Mouse (Mus musculus) kidney, embryonic 16.5 days (tissue): Measurements from ENCODE around the gene Map3k11. TPM values are rescaled to one million over a fixed set of nuclear protein-coding genes. Genes with fewer than 3 reads are reported as not detected.

Experiments
- ATAC-seq: fragments of 200-750 bp; cut with Nextera tagmentation; 2 replicates; pipeline ENCODE4 v1.8.0; 2017; ENCODE audit warnings: moderate TSS enrichment; ENCODE audit not compliant: low FRiP score, low TSS enrichment
- H3K27ac ChIP-seq: fragments of 300-500 bp; sonication (generic); 2 replicates; pipeline ENCODE4 v1.5.1; 2014; ENCODE audit warnings: low read length
- H3K27me3 ChIP-seq: fragments of 300-500 bp; sonication (generic); 2 replicates; pipeline ENCODE4 v1.6.1; 2014; ENCODE audit warnings: low read length, control low read depth, mixed read lengths; ENCODE audit not compliant: insufficient read depth
- H3K36me3 ChIP-seq: fragments of 300-500 bp; sonication (generic); 2 replicates; pipeline ENCODE4 v1.6.1; 2014; ENCODE audit warnings: low read length, control low read depth, mixed read lengths; ENCODE audit not compliant: insufficient read depth
- H3K4me1 ChIP-seq: fragments of 300-500 bp; sonication (generic); 2 replicates; pipeline ENCODE4 v1.6.1; 2014; ENCODE audit warnings: low read length, control low read depth, mixed read lengths; ENCODE audit not compliant: insufficient read depth
- H3K4me2 ChIP-seq: fragments of 300-500 bp; sonication (generic); replicated peaks from 2 replicates; pipeline ENCODE4 v1.6.1; 2014; ENCODE audit warnings: low read depth, low read length
- H3K4me3 ChIP-seq: fragments of 300-500 bp; sonication (generic); 2 replicates; pipeline ENCODE4 v1.5.1; 2014; ENCODE audit warnings: mild to moderate bottlenecking, low read length
- H3K9ac ChIP-seq: fragments of 300-500 bp; sonication (generic); replicated peaks from 2 replicates; pipeline ENCODE4 v1.6.1; 2014; ENCODE audit warnings: low read length
- H3K9me3 ChIP-seq: fragments of 300-500 bp; sonication (generic); 2 replicates; pipeline ENCODE4 v1.6.1; 2016; ENCODE audit warnings: low read length, control low read depth
- WGBS: fragments of 180-500 bp; shearing (Covaris S2); extraction: QIAGEN DNeasy Blood & Tissue Kit; methylation state at CpG from one replicate; pipeline ENCODE4 v1.1.7; 2014; 5-methylcytosine and 5-hydroxymethylcytosine counted together
- polyA plus RNA-seq: library from polyadenylated mRNA; unstranded; fragments of >200 nt; fragmentation: Nextera tagmentation; extraction: Ambion mirVana; gene quantifications from 2 replicates; pipeline ENCODE4 v1.2.1, GENCODE M21; 2015

Gene Map3k11
- polyA plus RNA-seq, 1 experiment from 2014 or later = 43.8 TPM

DNA sequence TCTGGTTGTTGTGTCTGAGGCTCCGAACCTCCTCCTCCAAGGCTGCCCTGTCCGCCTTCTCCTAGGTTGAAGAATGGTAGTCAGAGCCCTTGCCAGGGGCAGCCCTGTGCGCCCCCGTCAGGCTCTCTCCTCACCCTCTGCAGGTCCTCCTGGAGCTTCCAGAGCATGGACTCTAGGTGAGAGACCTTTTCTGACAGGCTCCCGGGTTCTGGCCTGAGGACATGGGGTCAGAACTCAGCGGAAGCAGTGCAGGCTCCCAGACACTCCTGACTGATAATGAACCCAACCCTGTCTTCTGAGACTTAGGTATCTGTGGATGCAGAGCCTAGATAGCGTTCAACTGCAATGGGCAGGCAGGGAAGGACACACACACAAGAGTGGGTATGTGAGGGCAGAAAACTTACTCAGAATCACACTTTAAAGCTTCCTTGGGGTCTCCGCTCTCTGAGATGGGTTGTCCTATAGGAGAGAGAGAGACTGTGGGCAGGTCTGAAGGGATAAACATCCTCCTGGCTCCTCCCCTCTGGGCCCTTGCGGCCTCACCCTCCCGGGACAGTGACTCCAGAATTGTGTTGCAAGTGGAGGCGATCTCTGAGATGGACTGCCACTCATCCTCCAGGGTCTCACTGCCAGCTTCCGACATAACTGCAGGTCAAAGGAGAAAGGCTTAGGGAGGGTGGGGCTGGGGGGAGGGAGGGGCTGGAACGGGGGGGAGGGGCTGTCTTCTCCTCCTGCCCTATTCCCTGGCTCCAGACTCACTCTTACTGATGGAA, 36.9 kb upstream of the Map3k11 start:
- Histone ChIP-seq H3K36me3 (peaks cover 28% of the 10 kb centered on the region), H3K27ac (no peak overlapping the region), H3K9me3 (no peaks in the 10 kb centered on the region), H3K27me3 (no peaks in the 10 kb centered on the region), H3K4me3 (no peak overlapping the region), H3K4me2 (no peak overlapping the region), H3K9ac (no peak overlapping the region), H3K4me1 (peaks cover 28% of the 10 kb centered on the region)
- ATAC-seq = no peak
- 68% methylated on average over 12 of the region's 13 CpGs for WGBS

DNA sequence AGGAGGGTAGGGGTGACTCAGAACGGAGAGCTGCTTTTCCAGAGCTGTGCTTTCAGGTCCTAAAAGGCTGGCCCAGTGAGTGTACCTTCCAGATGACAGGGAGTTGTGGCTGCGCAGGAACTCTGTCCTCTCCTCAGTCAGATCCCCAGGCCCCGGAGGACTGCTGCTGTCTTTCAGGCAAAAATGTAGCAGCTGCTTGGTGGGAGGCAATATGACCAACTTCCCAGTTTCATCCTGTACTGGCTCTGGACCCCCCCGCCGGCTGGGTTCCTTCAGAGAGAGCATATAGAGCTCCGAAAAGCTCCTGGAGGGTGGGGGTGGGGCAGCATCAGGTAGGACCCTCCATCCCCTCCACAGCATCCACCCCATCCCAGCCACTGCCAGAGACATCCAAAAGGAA, 36.0 kb upstream of the Map3k11 start:
- ATAC-seq = no peak
- Histone ChIP-seq H3K9me3 (no peaks in the 10 kb centered on the region), H3K4me2 (no peak overlapping the region), H3K27me3 (no peaks in the 10 kb centered on the region), H3K36me3 (peaks cover 22% of the 10 kb centered on the region), H3K4me3 (no peak overlapping the region), H3K9ac (no peak overlapping the region), H3K4me1 (peaks cover 31% of the 10 kb centered on the region), H3K27ac (no peak overlapping the region)
- 77% methylated on average over 6 of the region's 6 CpGs for WGBS

DNA sequence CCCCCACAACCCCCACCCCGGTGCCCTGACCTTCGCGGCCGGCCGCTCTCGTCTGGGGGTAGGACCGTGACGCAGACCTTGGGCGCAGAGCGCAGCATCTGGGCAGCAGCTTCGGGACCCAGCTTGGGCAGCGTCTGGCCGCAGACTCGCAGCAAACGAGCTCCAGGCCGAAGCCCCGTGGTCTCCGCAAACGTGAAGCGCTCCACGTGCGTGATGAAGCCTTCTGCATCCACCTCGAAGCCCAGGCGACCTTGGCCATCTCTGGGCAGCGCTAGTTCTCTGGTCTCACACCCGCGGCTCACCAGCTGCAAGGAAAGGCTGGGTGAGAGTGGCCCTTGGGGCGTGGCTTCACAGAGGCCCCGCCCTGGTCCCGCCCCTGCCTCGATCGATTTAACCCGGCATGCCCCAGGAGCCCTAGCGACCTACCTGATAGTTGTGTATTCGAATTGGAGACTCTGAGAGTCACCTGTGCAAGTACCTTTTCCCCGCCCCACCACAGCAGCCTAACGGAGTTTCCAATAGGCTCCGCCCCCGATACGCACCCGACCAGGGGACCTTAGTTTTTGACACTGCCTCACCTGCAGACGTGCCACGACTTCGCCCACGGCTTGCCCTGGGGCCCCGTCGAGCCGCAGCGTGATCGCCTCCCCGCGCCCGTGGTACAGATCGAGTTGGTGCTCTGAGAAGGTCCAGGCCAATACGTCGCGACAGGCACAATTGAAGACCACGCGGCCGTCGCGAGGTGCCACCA, 34.4 kb upstream of the Map3k11 start:
- Histone ChIP-seq H3K9me3 (no peaks in the 10 kb centered on the region), H3K36me3 (peaks cover 28% of the 10 kb centered on the region), H3K4me3 (peak overlapping the region; percentile 52), H3K4me2 (peak overlapping the region; percentile 77), H3K27me3 (no peaks in the 10 kb centered on the region), H3K9ac (peak overlapping the region; percentile 55), H3K27ac (no peak overlapping the region), H3K4me1 (peaks cover 23% of the 10 kb centered on the region)
- WGBS = 12% methylated on average over 62 of the region's 62 CpGs
- ATAC-seq = peak; percentile 52

GRCm38 (mm10) chr19:5654720-5655298, 33.7 kb upstream of the Map3k11 start:
- WGBS = 12% methylated on average over 43 of the region's 43 CpGs
- Histone ChIP-seq H3K27me3 (no peaks in the 10 kb centered on the region), H3K27ac (no peak overlapping the region), H3K36me3 (peaks cover 28% of the 10 kb centered on the region), H3K9ac (peak overlapping the region; percentile 55), H3K4me2 (peak overlapping the region; percentile 77), H3K4me1 (peaks cover 17% of the 10 kb centered on the region), H3K4me3 (peak overlapping the region; percentile 52), H3K9me3 (no peaks in the 10 kb centered on the region)
- no peak for ATAC-seq

GRCm38 (mm10) chr19:5660942-5661751, 27.4 kb upstream of the Map3k11 start:
- Histone ChIP-seq H3K9me3 (no peaks in the 10 kb centered on the region), H3K4me2 (peak overlapping the region; percentile 60), H3K27me3 (no peaks in the 10 kb centered on the region), H3K4me3 (peak overlapping the region; percentile 61), H3K9ac (peak overlapping the region; percentile 44), H3K36me3 (peaks cover 25% of the 10 kb centered on the region), H3K4me1 (peaks cover 32% of the 10 kb centered on the region), H3K27ac (peak overlapping the region; percentile 92)
- WGBS = 76% methylated on average over 16 of the region's 16 CpGs
- no peak for ATAC-seq

DNA sequence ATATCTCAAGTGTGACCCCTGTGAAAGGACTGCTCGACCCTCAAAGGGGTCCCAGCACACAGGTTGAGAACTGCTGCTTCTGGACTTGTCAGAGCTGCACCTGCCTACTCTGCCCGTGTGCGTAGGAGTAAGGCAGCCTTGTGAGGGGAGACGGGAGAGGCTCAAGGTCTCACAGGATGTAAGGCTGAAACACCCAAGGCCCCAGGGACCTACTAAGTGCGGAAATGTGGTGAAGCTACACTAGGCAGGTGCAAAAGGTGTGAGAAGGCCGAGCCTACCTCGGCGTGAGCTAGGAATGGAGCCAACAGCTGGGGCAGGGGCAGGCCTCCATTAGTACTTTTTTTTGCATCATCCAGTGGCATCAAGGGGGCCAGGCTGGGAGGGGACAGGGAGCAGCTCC, 26.2 kb upstream of the Map3k11 start:
- H3K4me2 ChIP-seq = peak overlapping the region; percentile 60
- H3K9ac ChIP-seq = peak overlapping the region; percentile 72
- 55% methylated on average over 8 of the region's 8 CpGs for WGBS
- peak overlapping the region; percentile 61 for H3K4me3 ChIP-seq
- H3K9me3 ChIP-seq = no peaks in the 10 kb centered on the region
- peaks cover 31% of the 10 kb centered on the region for H3K4me1 ChIP-seq
- H3K36me3 ChIP-seq = peaks cover 36% of the 10 kb centered on the region
- no peak for ATAC-seq
- no peaks in the 10 kb centered on the region for H3K27me3 ChIP-seq
- peak overlapping the region; percentile 92 for H3K27ac ChIP-seq

DNA sequence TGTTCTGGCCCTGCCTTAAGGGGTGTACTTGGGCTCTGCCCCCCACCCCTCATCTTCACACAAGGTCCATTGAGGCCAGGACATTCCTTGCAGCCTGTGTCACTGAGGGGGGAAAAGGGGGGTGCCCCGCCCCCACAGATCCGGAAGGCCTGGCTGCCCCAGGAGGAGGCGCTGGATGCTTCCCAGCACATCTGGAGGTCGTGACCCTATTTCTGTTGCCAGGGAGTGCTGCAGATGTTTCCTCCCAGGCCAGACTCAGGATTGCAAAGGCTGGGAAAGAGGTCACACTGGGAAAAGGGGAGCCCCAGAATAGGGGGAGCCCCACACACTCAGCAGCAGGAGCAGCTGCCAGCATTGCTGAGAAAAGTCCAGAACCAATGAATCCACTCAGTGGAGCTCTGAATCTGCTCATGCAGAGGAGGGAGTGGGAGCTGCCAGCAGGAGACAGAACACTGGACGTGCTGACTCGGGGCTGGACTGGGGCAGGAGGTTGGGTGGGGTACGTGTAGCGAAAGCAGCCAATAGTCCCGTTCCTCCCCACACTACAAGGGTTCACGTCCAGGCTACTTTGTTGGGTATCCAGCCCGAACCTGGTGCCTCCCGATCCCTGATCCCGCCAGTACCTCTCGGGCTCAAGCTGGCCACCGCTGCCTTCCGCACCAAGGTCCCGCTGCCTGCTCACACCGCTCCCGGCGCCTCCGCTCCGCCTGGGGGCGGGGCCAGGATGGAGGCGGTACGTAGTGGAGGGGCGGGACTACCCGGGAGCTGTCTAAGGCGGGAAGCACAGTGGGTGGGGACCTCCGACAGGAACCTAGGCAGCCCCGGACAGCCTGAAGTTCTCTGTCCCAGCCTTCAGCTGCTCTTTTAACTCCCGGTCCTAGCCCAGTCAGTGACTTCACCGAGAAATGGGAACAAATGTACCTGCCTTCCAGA, 25.3 kb upstream of the Map3k11 start, which contains the start of gene Sipa1:
Sipa1 (minus strand) TSS at position 727 of the 933 bp plus-strand sequence.
- 2% methylated on average over 31 of the region's 32 CpGs for WGBS
- ATAC-seq = peak; percentile 95
- H3K36me3 ChIP-seq = peaks cover 32% of the 10 kb centered on the region
- no peaks in the 10 kb centered on the region for H3K27me3 ChIP-seq
- peak within 1 kb of the TSS; percentile 60 for H3K4me2 ChIP-seq
- H3K27ac ChIP-seq = peak within 1 kb of the TSS; percentile 92
- peaks cover 27% of the 10 kb centered on the region for H3K4me1 ChIP-seq
- peak within 1 kb of the TSS; percentile 72 for H3K9ac ChIP-seq
- H3K4me3 ChIP-seq = peak within 1 kb of the TSS; percentile 61
- no peaks in the 10 kb centered on the region for H3K9me3 ChIP-seq

DNA sequence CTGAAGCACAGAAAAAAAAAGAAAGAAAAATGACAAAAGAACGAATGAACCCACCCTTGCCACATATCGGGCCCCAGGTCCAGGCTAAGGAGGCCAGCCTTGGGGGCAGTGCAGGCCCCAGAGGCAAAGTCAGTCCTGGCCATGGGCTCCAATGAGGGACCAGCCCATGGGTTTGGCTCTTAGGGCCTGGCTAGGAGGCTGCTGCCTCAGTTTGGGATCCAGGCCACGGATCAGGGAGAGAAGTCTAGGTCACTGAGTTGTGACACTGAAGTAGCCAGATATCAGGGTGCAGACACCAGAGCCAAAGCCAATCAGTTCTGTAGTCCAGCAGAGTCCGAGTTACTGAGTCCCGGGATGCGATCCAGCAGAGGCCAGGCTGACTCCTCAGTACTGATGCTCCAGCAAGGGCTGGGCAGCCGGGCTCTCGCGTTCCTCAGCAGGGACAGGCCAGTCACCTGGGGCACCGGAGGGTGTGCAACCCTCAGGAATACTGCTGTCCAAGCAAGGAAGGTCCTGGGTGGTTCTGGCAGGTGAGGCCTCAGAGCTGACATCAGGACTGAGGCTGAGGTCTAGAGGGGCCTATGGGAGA, 23.8 kb upstream of the Map3k11 start:
- Histone ChIP-seq H3K27ac (no peak overlapping the region), H3K4me1 (peaks cover 27% of the 10 kb centered on the region), H3K4me3 (no peak overlapping the region), H3K27me3 (no peaks in the 10 kb centered on the region), H3K4me2 (no peak overlapping the region), H3K36me3 (peaks cover 28% of the 10 kb centered on the region), H3K9me3 (no peaks in the 10 kb centered on the region), H3K9ac (no peak overlapping the region)
- no peak for ATAC-seq
- WGBS = 95% methylated on average over 10 of the region's 10 CpGs
